Mouse (Mus musculus) forelimb bud, embryonic 11.5 days (tissue): Measurements from ENCODE around the gene Galnt16.

ENCODE experiments used
- DNase-seq: peaks from one replicate; pipeline ENCODE4 v3.0.0-alpha.2; 2012; ENCODE audit warnings: low read depth, low spot score

Galnt16 gene

GRCm38 (mm10) chr12:80517977-80518376 is at the start of gene Galnt16:
Galnt16 (plus strand) TSS chr12:80518277.
- no peak for DNase-seq

GRCm38 (mm10) chr12:80470206-80470605 is 47.9 kb upstream of the Galnt16 start:
- DNase-seq: no peak

GRCm38 (mm10) chr12:80471926-80472325 is 46.2 kb upstream of the Galnt16 start:
- DNase-seq: no peak

GRCm38 (mm10) chr12:80473731-80474130 is 44.3 kb upstream of the Galnt16 start:
- no peak for DNase-seq

GRCm38 (mm10) chr12:80479986-80480385 is 38.1 kb upstream of the Galnt16 start:
- no peak for DNase-seq

GRCm38 (mm10) chr12:80483397-80483796 is 34.7 kb upstream of the Galnt16 start:
- no peak for DNase-seq

GRCm38 (mm10) chr12:80493311-80493710 is 24.8 kb upstream of the Galnt16 start:
- no peak for DNase-seq

- no peak for DNase-seq
Measured at GRCm38 (mm10) chr12:80495691-80496090, 22.4 kb upstream of the Galnt16 start.

GRCm38 (mm10) chr12:80498356-80498755 is 19.7 kb upstream of the Galnt16 start:
- no peak for DNase-seq

GRCm38 (mm10) chr12:80500506-80500905 is 17.6 kb upstream of the Galnt16 start:
- no peak for DNase-seq

GRCm38 (mm10) chr12:80504718-80505117 is 13.4 kb upstream of the Galnt16 start:
- no peak for DNase-seq

GRCm38 (mm10) chr12:80507041-80507745 is 10.9 kb upstream of the Galnt16 start:
- no peak for DNase-seq

- DNase-seq: peak; percentile 25
Measured at GRCm38 (mm10) chr12:80518393-80518756, 298 bp downstream of the Galnt16 start.

GRCm38 (mm10) chr12:80518757-80519620 is 912 bp downstream of the Galnt16 start:
- peak; percentile 40 for DNase-seq

GRCm38 (mm10) chr12:80519621-80520332 is 1.7 kb downstream of the Galnt16 start:
- peak; percentile 40 for DNase-seq

GRCm38 (mm10) chr12:80522006-80522405 is 3.9 kb downstream of the Galnt16 start:
- DNase-seq: no peak

GRCm38 (mm10) chr12:80524276-80524921 is 6.3 kb downstream of the Galnt16 start:
- peak; percentile 71 for DNase-seq

- no peak for DNase-seq
Measured at GRCm38 (mm10) chr12:80525513-80525912, 7.4 kb downstream of the Galnt16 start.

GRCm38 (mm10) chr12:80526511-80526910 is 8.4 kb downstream of the Galnt16 start:
- no peak for DNase-seq

- no peak for DNase-seq
Measured at GRCm38 (mm10) chr12:80527727-80528389, 9.8 kb downstream of the Galnt16 start.

GRCm38 (mm10) chr12:80530052-80530451 is 12.0 kb downstream of the Galnt16 start:
- no peak for DNase-seq
